Mouse (Mus musculus): ENCODE data around the gene Eri3. TPM values are rescaled to one million over a fixed set of nuclear protein-coding genes. Genes with fewer than 3 reads are reported as not detected.

Gene Eri3
- polyA plus RNA-seq, 1 experiment: 97.2 TPM

DNA sequence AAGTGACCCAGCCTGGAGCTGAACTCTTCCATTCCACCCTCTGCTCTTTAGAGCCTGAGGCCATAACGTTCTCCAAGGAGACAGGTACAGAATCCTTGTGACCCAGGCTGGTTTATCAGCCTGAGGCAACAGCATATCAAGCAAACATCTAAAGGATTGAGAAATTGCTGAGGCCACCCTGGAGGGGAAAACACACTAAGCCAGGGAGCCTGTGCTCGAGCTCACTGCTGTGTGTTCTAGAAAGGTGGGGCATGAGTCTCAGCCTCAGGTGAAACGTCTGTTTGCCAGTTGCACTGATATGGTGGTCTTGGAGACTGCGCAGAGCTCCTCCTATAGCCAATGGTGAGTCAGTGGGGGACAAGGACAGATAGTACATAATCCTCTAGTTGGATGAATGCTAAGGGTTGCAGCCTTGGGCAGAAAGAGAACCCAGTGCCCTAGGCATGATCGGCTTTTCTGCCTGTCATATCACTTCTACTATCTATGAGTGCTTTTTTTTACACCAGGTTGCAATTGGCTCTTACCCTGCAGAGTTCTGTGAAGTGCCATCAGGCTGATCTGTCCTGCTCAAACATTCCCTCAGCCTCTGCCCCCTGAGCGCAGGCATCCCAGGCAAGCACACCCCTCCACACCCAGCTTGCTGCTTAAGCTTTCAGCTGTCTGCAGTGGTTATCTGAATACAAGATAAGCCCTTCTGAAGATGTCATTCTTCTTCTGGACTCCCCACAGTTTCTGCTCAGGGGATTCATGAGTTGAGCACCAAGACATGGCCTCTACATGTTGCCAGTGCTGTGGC is 163.3 kb downstream of the Eri3 start:
- peaks cover 42% of the 10 kb centered on the region for H3K27me3 ChIP-seq (ENCODE audit: control insufficient read depth, insufficient read depth, insufficient read length)

More for the DNA sequence above, 163.3 kb downstream of the Eri3 start:
- Histone ChIP-seq H3K36me3 (ENCODE audit: control insufficient read depth, insufficient read depth) (no peaks in the 10 kb centered on the region), H3K4me2 (ENCODE audit: low read depth) (no peak overlapping the region), H3K79me2 (ENCODE audit: control insufficient read depth, insufficient read depth) (no peaks in the 10 kb centered on the region), H3ac (ENCODE audit: control insufficient read depth, insufficient read length) (no peak overlapping the region), H3K4me3 (no peak overlapping the region)
- TF ChIP-seq E2F4 (IDR thresholded peaks at IDR 0.05; ENCODE audit: insufficient read depth) (no peak), POLR2AphosphoS2 (IDR thresholded peaks at IDR 0.05; ENCODE audit: insufficient read length, low read depth) (no peak), TCF12 (IDR thresholded peaks at IDR 0.05; ENCODE audit: insufficient read depth, poor library complexity, severe bottlenecking) (no peak), MYOG (IDR thresholded peaks at IDR 0.05; ENCODE audit: control insufficient read depth in 1 of 3, insufficient read depth in 1 of 3, insufficient read length in 2 of 3, low read depth in 2 of 3) (no peak), SRF (IDR thresholded peaks at IDR 0.05; ENCODE audit: control insufficient read depth, insufficient read length, low read depth) (no peak), TCF3 (IDR thresholded peaks at IDR 0.05; ENCODE audit: insufficient read length, low read depth) (no peak), MYOD1 (IDR thresholded peaks at IDR 0.05; ENCODE audit: control insufficient read depth in 1 of 3, insufficient read length in 2 of 3, low read depth in 2 of 3) (no peak), REST (IDR thresholded peaks at IDR 0.05; ENCODE audit: insufficient read depth, insufficient read length) (no peak)

Other genes starting within 250 kb of the Eri3 start
- 60.4 TPM for gene Rnf220, start 53.3 kb upstream of the Eri3 start, polyA plus RNA-seq (2012; fragmentation: generic; extraction: Trizol)
- 28.0 TPM for gene Dmap1, start 131.9 kb downstream of the Eri3 start, polyA plus RNA-seq (2012; fragmentation: generic; extraction: Trizol)
- not detected for gene Gm12845, start 174.0 kb downstream of the Eri3 start, polyA plus RNA-seq (2012; fragmentation: generic; extraction: Trizol)
- gene Klf17, start 215.3 kb downstream of the Eri3 start, polyA plus RNA-seq (2012; fragmentation: generic; extraction: Trizol): not detected

Measured in myocyte (in vitro differentiated cells).